Mouse (Mus musculus) hindbrain, embryonic 14.5 days (tissue): ENCODE data around the gene Trmt1l. TPM values are rescaled to one million over a fixed set of nuclear protein-coding genes. Genes with fewer than 3 reads are reported as not detected.
"Not testable (repeated sequence)": the region's sequence is repeated elsewhere in the genome, so short reads cannot be mapped to it uniquely, and the experiment has no call there.

Source experiments
- ATAC-seq: fragments of 200-750 bp; cut with Nextera tagmentation; 2 replicates; pipeline ENCODE4 v1.8.0; 2017; ENCODE audit warnings: moderate number of reproducible peaks, mild to moderate bottlenecking, moderate TSS enrichment, moderate library complexity; ENCODE audit not compliant: low FRiP score
- DNase-seq: peaks from one replicate; pipeline ENCODE4 v3.0.0-alpha.2; 2015; ENCODE audit warnings: low spot score
- H3K27ac ChIP-seq: fragments of 300-500 bp; sonication (generic); 2 replicates; pipeline ENCODE4 v1.5.1; 2014; ENCODE audit warnings: mild to moderate bottlenecking, moderate library complexity
- H3K27me3 ChIP-seq: fragments of 300-500 bp; sonication (generic); 2 replicates; pipeline ENCODE4 v1.6.1; 2014; ENCODE audit warnings: mild to moderate bottlenecking, low read length, mixed read lengths; ENCODE audit not compliant: control insufficient read depth, insufficient read depth
- H3K36me3 ChIP-seq: fragments of 300-500 bp; sonication (generic); replicated peaks from 2 replicates; pipeline ENCODE4 v1.6.1; 2014; ENCODE audit not compliant: control insufficient read depth, insufficient read depth
- H3K4me1 ChIP-seq: fragments of 300-500 bp; sonication (generic); replicated peaks from 2 replicates; pipeline ENCODE4 v1.6.1; 2014; ENCODE audit warnings: antibody characterized with exemption, low read length, mixed read lengths; ENCODE audit not compliant: control insufficient read depth, insufficient read depth
- H3K4me2 ChIP-seq: fragments of 300-500 bp; sonication (generic); replicated peaks from 2 replicates; pipeline ENCODE4 v1.6.1; 2014; ENCODE audit warnings: mild to moderate bottlenecking, moderate library complexity
- H3K4me3 ChIP-seq: fragments of 300-500 bp; sonication (generic); replicated peaks from 2 replicates; pipeline ENCODE4 v1.5.1; 2014; ENCODE audit warnings: mild to moderate bottlenecking, low read length
- H3K9ac ChIP-seq: fragments of 300-500 bp; sonication (generic); 2 replicates; pipeline ENCODE4 v1.6.1; 2014
- H3K9me3 ChIP-seq: fragments of 300-500 bp; sonication (generic); 2 replicates; pipeline ENCODE4 v1.6.1; 2016; ENCODE audit warnings: low read length; ENCODE audit not compliant: control insufficient read depth
- WGBS: fragments of 180-500 bp; shearing (Covaris S2); extraction: QIAGEN DNeasy Blood & Tissue Kit; methylation state at CpG from one replicate; pipeline ENCODE4 v1.1.7; 2014; 5-methylcytosine and 5-hydroxymethylcytosine counted together
- polyA plus RNA-seq: library from polyadenylated mRNA; unstranded; fragments of >200 nt; fragmentation: Nextera tagmentation; extraction: Ambion mirVana; gene quantifications from 2 replicates; pipeline ENCODE4 v1.2.1, GENCODE M21; 2014

Gene Trmt1l
- polyA plus RNA-seq, 1 experiment from 2014 or later = 41.6 TPM

DNA sequence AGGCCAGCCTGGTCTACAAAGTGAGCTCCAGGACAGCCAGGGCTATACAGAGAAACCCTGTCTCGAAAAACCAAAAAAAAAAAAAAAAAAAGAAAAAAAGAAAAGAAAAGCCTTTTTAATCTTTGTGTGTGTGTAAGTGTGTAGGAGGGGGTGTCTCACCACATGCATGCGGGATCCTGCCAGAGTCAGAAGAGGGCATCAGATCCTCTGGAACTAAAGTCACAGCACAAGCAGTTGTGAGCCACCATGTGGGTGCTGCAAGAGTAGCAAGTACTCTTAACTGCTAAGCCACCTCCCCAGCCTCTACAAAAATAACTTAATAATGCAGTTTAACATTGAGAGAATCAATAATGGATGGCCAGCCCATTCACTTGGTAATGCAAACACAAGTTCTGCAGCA lies 22.5 kb downstream of the Trmt1l start:
- Histone ChIP-seq H3K9ac (no peak overlapping the region), H3K4me3 (no peak overlapping the region), H3K4me1 (no peaks in the 10 kb centered on the region), H3K4me2 (no peak overlapping the region), H3K27me3 (no peaks in the 10 kb centered on the region), H3K27ac (no peak overlapping the region), H3K9me3 (no peaks in the 10 kb centered on the region), H3K36me3 (peaks cover 90% of the 10 kb centered on the region)
- DNase-seq = no peak
- no peak for ATAC-seq
- 89% methylated on average over 1 of the region's 2 CpGs for WGBS

DNA sequence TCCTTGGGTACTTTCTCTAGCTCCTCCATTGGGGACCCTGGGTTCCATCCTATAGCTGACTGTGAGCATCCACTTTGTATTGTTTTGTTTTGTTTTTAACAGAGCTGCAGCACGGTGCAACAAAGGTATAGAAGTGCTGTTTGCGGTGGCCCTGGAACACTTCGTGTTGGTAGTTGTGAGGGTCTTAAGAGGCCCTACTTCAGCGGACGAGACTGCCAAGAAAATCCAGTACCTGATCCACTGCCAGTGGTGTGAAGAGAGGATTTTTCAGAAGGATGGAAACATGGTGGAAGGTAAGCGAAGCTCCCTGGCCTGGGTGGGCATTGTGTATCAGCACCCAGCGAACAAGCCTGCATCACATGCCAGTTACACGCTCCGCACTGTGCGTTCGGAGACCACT lies 23.6 kb downstream of the Trmt1l start:
- no peak overlapping the region for H3K4me3 ChIP-seq
- 98% methylated on average over 11 of the region's 11 CpGs for WGBS
- no peaks in the 10 kb centered on the region for H3K27me3 ChIP-seq
- H3K27ac ChIP-seq = no peak overlapping the region
- ATAC-seq = no peak
- H3K4me1 ChIP-seq = no peaks in the 10 kb centered on the region
- DNase-seq = no peak
- H3K36me3 ChIP-seq = peaks cover 89% of the 10 kb centered on the region
- no peak overlapping the region for H3K4me2 ChIP-seq
- no peaks in the 10 kb centered on the region for H3K9me3 ChIP-seq
- no peak overlapping the region for H3K9ac ChIP-seq

GRCm38 (mm10) chr1:151457087-151457486 lies 28.7 kb downstream of the Trmt1l start:
- Histone ChIP-seq H3K27me3 (no peaks in the 10 kb centered on the region), H3K9ac (no peak overlapping the region), H3K9me3 (no peaks in the 10 kb centered on the region), H3K4me2 (no peak overlapping the region), H3K36me3 (peaks cover 79% of the 10 kb centered on the region), H3K4me3 (no peak overlapping the region), H3K27ac (no peak overlapping the region), H3K4me1 (no peaks in the 10 kb centered on the region)
- no peak for DNase-seq
- ATAC-seq = no peak
- 92% methylated on average over 5 of the region's 5 CpGs for WGBS

DNA sequence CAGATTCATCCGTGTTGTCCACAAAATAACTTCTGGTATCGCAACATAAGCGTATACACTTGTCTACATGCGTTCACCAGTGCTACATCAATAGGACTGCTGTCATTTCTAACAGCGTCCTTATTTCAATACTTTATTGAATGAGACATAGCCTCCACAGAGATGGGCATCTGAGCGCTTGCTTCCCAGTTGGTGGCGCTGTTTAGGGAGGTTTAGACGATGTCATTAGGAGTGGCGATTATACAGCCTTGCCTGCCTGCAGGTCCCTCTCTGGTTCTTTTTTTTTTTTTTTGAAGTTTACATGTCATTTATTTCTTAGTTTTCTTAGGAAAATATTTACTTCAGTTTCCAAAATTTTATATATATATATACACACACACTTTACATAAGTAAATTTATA lies 32.9 kb downstream of the Trmt1l start:
- 75% methylated on average over 9 of the region's 9 CpGs for WGBS
- H3K9me3 ChIP-seq = no peaks in the 10 kb centered on the region
- H3K9ac ChIP-seq = no peak overlapping the region
- ATAC-seq = no peak
- H3K27me3 ChIP-seq = no peaks in the 10 kb centered on the region
- no peak overlapping the region for H3K4me2 ChIP-seq
- H3K4me1 ChIP-seq = no peaks in the 10 kb centered on the region
- DNase-seq = peak; percentile 42
- peaks cover 45% of the 10 kb centered on the region for H3K36me3 ChIP-seq
- no peak overlapping the region for H3K4me3 ChIP-seq
- H3K27ac ChIP-seq = no peak overlapping the region

- no peak for ATAC-seq
- H3K36me3 ChIP-seq = peaks cover 32% of the 10 kb centered on the region
- no peak for DNase-seq
- H3K4me1 ChIP-seq = no peaks in the 10 kb centered on the region
- no peaks in the 10 kb centered on the region for H3K27me3 ChIP-seq
- no peak overlapping the region for H3K9ac ChIP-seq
- no peak overlapping the region for H3K4me2 ChIP-seq
- 76% methylated on average over 4 of the region's 4 CpGs for WGBS
- no peak overlapping the region for H3K4me3 ChIP-seq
- H3K9me3 ChIP-seq = no peaks in the 10 kb centered on the region
- no peak overlapping the region for H3K27ac ChIP-seq
These were observed 36.6 kb downstream of the Trmt1l start for GRCm38 (mm10) chr1:151464914-151465313.

DNA sequence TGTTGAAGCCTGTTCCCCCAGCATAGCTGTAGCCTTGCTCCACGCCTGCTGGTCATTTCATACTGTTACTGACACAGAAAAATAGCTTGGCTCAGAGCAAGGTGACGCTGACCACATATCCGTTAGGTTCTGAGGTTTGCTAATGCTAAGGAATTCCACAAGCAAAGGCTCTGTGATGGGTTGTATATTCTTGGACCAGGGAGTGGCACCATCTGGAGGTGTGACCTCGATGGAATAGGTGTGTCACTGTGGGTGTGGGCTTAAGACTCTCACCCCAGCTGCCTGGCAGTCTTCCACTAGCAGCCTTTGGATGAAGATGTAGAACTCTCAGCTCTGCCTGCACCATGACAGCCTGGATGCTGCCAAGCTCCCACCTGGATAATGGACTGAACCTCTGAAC lies 38.2 kb downstream of the Trmt1l start:
- 86% methylated on average over 4 of the region's 4 CpGs for WGBS
- no peak for ATAC-seq
- H3K27ac ChIP-seq = no peak overlapping the region
- H3K4me2 ChIP-seq = no peak overlapping the region
- peaks cover 31% of the 10 kb centered on the region for H3K36me3 ChIP-seq
- no peak overlapping the region for H3K4me3 ChIP-seq
- DNase-seq = no peak
- no peak overlapping the region for H3K9ac ChIP-seq
- no peaks in the 10 kb centered on the region for H3K4me1 ChIP-seq
- no peaks in the 10 kb centered on the region for H3K9me3 ChIP-seq
- H3K27me3 ChIP-seq = no peaks in the 10 kb centered on the region

DNA sequence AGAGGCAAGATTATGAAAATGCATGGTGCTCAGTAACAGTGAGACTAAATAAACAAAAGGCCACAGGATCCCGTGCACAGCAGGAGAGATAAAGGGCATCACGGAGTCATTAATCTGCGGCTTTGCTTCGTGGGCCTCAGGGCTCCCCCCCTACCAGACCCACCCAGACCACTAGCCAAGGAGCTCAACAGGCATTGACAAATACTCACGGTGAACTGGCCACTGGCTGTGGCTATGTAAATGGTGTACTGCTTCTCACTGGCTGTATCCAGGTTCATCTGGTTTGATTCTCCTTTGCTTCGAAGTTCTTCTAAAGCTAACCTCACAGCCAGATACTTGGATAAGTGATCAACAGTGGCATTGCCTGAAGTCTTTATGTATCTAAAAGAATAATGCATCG lies 43.1 kb downstream of the Trmt1l start:
- 62% methylated on average over 7 of the region's 7 CpGs for WGBS
- no peak overlapping the region for H3K4me2 ChIP-seq

GRCm38 (mm10) chr1:151472386-151472785 lies 44.0 kb downstream of the Trmt1l start:
- peaks cover 80% of the 10 kb centered on the region for H3K36me3 ChIP-seq
- not testable (repeated sequence) for DNase-seq, H3K4me2 ChIP-seq, H3K4me1 ChIP-seq, ATAC-seq, H3K27me3 ChIP-seq, H3K9me3 ChIP-seq, H3K4me3 ChIP-seq, H3K27ac ChIP-seq, H3K9ac ChIP-seq
- WGBS = 92% methylated on average over 8 of the region's 8 CpGs

More for the DNA sequence above, 43.1 kb downstream of the Trmt1l start:
- no peak overlapping the region for H3K27ac ChIP-seq
- ATAC-seq (no peak), DNase-seq (no peak)
- H3K4me3 ChIP-seq = no peak overlapping the region
- H3K27me3 ChIP-seq = no peaks in the 10 kb centered on the region
- H3K4me1 ChIP-seq = no peaks in the 10 kb centered on the region
- H3K9ac ChIP-seq = no peak overlapping the region
- peaks cover 75% of the 10 kb centered on the region for H3K36me3 ChIP-seq
- H3K9me3 ChIP-seq = no peaks in the 10 kb centered on the region

DNA sequence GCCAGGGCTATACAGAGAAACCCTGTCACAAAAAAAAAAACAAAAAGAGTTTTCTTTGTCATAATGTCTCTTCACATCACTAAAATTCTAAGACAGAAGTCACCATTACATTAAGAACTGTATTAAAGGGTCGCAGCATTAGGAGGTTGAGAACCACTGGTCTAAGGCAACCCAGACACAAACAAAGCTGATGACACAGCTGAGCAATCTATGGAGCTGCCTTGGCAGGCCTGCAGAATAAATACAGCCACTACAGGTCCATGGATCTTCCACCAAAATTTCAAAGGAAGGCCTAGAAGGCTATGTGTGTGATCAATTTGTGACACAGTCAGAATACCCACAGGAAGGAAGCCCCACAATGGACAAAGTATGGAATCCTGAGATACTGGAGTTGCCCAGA lies 54.2 kb downstream of the Trmt1l start:
- Histone ChIP-seq H3K9me3 (no peaks in the 10 kb centered on the region), H3K4me3 (no peak overlapping the region)

DNA sequence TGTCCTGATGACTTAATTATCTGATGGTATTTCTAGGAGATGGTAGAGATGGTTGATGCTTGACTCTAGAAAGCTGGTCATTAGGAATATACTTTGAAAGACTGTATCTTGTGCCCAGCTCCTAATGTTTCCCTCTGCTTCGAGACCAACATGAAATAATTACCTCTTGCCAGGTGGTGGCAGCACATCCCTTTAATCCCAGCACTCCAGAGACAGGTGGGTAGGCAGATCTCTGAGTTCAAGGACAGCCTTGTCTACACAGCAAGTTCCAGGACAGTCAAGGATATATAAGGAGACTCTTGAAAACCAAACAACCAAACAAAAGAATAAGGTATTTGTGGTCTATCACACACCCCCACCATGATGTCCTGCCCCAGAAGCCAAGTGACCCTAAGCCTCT lies 55.2 kb downstream of the Trmt1l start:
- Histone ChIP-seq H3K4me3 (no peak overlapping the region), H3K36me3 (no peaks in the 10 kb centered on the region; the same call in 1 of the 2 replicates), H3K9ac (no peak overlapping the region), H3K9me3 (no peaks in the 10 kb centered on the region), H3K4me1 (no peaks in the 10 kb centered on the region; the same call in 1 of the 2 replicates), H3K27ac (no peak overlapping the region), H3K27me3 (no peaks in the 10 kb centered on the region), H3K4me2 (no peak overlapping the region)
- no peak for ATAC-seq
- no peak for DNase-seq
- 81% methylated on average over 1 of the region's 1 CpGs for WGBS

More for the DNA sequence above, 54.2 kb downstream of the Trmt1l start:
- 98% methylated on average over 1 of the region's 1 CpGs for WGBS
- no peak for DNase-seq
- H3K4me2 ChIP-seq = no peak overlapping the region
- no peaks in the 10 kb centered on the region; the same call in 1 of the 2 replicates for H3K4me1 ChIP-seq
- no peaks in the 10 kb centered on the region for H3K27me3 ChIP-seq
- ATAC-seq = no peak
- peaks cover 6% of the 10 kb centered on the region; the same call in 1 of the 2 replicates for H3K36me3 ChIP-seq
- H3K27ac ChIP-seq = no peak overlapping the region
- no peak overlapping the region for H3K9ac ChIP-seq
